Mouse (Mus musculus): Measurements from ENCODE around the gene Zbtb39. TPM values are rescaled to one million over a fixed set of nuclear protein-coding genes. Genes with fewer than 3 reads are reported as not detected.

Zbtb39 gene
- polyA plus RNA-seq, 1 experiment from 2014 or later: 7.4 TPM

- H3K27me3 ChIP-seq (ENCODE audit: control insufficient read depth, insufficient read depth, low read length): no peaks in the 10 kb centered on the region
- peak; percentile 62 for DNase-seq (ENCODE audit: low spot score)
- WGBS: 50% methylated on average over 13 of the region's 13 CpGs
- no peak for ATAC-seq (replicated peaks; ENCODE audit: insufficient number of reproducible peaks, low FRiP score, low TSS enrichment, low read depth)
- peaks cover 20% of the 10 kb centered on the region for H3K36me3 ChIP-seq (replicated peaks; ENCODE audit: control insufficient read depth, insufficient read depth, low read depth, low read length)
- H3K4me3 ChIP-seq (ENCODE audit: low read depth, low read length): no peak overlapping the region
- no peak overlapping the region for H3K27ac ChIP-seq (replicated peaks; ENCODE audit: low read depth, low read length)
- H3K9me3 ChIP-seq (replicated peaks; ENCODE audit: control insufficient read depth, low read length): no peaks in the 10 kb centered on the region
- H3K9ac ChIP-seq (replicated peaks; ENCODE audit: low read length): no peak overlapping the region
- no peaks in the 10 kb centered on the region for H3K4me1 ChIP-seq (ENCODE audit: control insufficient read depth, insufficient read depth, low read length)
- H3K4me2 ChIP-seq (ENCODE audit: low read depth, low read length): no peak overlapping the region
These were observed 1.0 kb upstream of the Zbtb39 start for GRCm38 (mm10) chr10:127738151-127738882.

- peak overlapping the region; percentile 59 for H3K27ac ChIP-seq (replicated peaks; ENCODE audit: low read depth, low read length)
- H3K27me3 ChIP-seq (ENCODE audit: control insufficient read depth, insufficient read depth, low read length): no peaks in the 10 kb centered on the region
- peaks cover 32% of the 10 kb centered on the region for H3K36me3 ChIP-seq (replicated peaks; ENCODE audit: control insufficient read depth, insufficient read depth, low read depth, low read length)
- under 1% methylated on average over 29 of the region's 55 CpGs for WGBS
- peak overlapping the region; percentile 99 for H3K4me3 ChIP-seq (ENCODE audit: low read depth, low read length)
- ATAC-seq (replicated peaks; ENCODE audit: insufficient number of reproducible peaks, low FRiP score, low TSS enrichment, low read depth) (peak; percentile 60), DNase-seq (ENCODE audit: low spot score) (peak; percentile 45)
- no peaks in the 10 kb centered on the region for H3K9me3 ChIP-seq (replicated peaks; ENCODE audit: control insufficient read depth, low read length)
- peak overlapping the region; percentile 77 for H3K4me2 ChIP-seq (ENCODE audit: low read depth, low read length)
- H3K4me1 ChIP-seq (ENCODE audit: control insufficient read depth, insufficient read depth, low read length): no peaks in the 10 kb centered on the region
- H3K9ac ChIP-seq (replicated peaks; ENCODE audit: low read length): peak overlapping the region; percentile 98
These were observed 373 bp downstream of the Zbtb39 start for GRCm38 (mm10) chr10:127739661-127740161.

- Histone ChIP-seq H3K4me1 (ENCODE audit: control insufficient read depth, insufficient read depth, low read length) (no peaks in the 10 kb centered on the region), H3K27ac (replicated peaks; ENCODE audit: low read depth, low read length) (no peak overlapping the region), H3K4me3 (ENCODE audit: low read depth, low read length) (no peak overlapping the region), H3K4me2 (ENCODE audit: low read depth, low read length) (no peak overlapping the region), H3K36me3 (replicated peaks; ENCODE audit: control insufficient read depth, insufficient read depth, low read depth, low read length) (peaks cover 41% of the 10 kb centered on the region), H3K9ac (replicated peaks; ENCODE audit: low read length) (no peak overlapping the region), H3K9me3 (replicated peaks; ENCODE audit: control insufficient read depth, low read length) (no peaks in the 10 kb centered on the region), H3K27me3 (ENCODE audit: control insufficient read depth, insufficient read depth, low read length) (no peaks in the 10 kb centered on the region)
- peak; percentile 52 for DNase-seq (ENCODE audit: low spot score)
- 0 out of 2 replicates have a peak, but pooled peaks have one; percentile 17 for ATAC-seq (replicated peaks; ENCODE audit: insufficient number of reproducible peaks, low FRiP score, low TSS enrichment, low read depth)
- 68% methylated on average over 5 of the region's 5 CpGs for WGBS
These were observed 5.3 kb downstream of the Zbtb39 start for GRCm38 (mm10) chr10:127744661-127745060.

GRCm38 (mm10) chr10:127745886-127746285 is 6.5 kb downstream of the Zbtb39 start:
- no peak for ATAC-seq (replicated peaks; ENCODE audit: insufficient number of reproducible peaks, low FRiP score, low TSS enrichment, low read depth)
- Histone ChIP-seq H3K4me3 (ENCODE audit: low read depth, low read length) (no peak overlapping the region), H3K4me2 (ENCODE audit: low read depth, low read length) (no peak overlapping the region), H3K9ac (replicated peaks; ENCODE audit: low read length) (no peak overlapping the region), H3K36me3 (replicated peaks; ENCODE audit: control insufficient read depth, insufficient read depth, low read depth, low read length) (peaks cover 41% of the 10 kb centered on the region), H3K27ac (replicated peaks; ENCODE audit: low read depth, low read length) (no peak overlapping the region), H3K27me3 (ENCODE audit: control insufficient read depth, insufficient read depth, low read length) (no peaks in the 10 kb centered on the region), H3K9me3 (replicated peaks; ENCODE audit: control insufficient read depth, low read length) (no peaks in the 10 kb centered on the region), H3K4me1 (ENCODE audit: control insufficient read depth, insufficient read depth, low read length) (no peaks in the 10 kb centered on the region)
- 82% methylated on average over 5 of the region's 5 CpGs for WGBS
- DNase-seq (ENCODE audit: low spot score): no peak

- Histone ChIP-seq H3K4me3 (ENCODE audit: low read depth, low read length) (no peak overlapping the region), H3K36me3 (replicated peaks; ENCODE audit: control insufficient read depth, insufficient read depth, low read depth, low read length) (peaks cover 32% of the 10 kb centered on the region)
- 93% methylated on average over 8 of the region's 8 CpGs for WGBS
These were observed 7.9 kb downstream of the Zbtb39 start for GRCm38 (mm10) chr10:127747254-127747653.

GRCm38 (mm10) chr10:127748847-127749612 is 9.7 kb downstream of the Zbtb39 start:
- no peak overlapping the region for H3K4me3 ChIP-seq (ENCODE audit: low read depth, low read length)
- ATAC-seq (replicated peaks; ENCODE audit: insufficient number of reproducible peaks, low FRiP score, low TSS enrichment, low read depth) (no peak), DNase-seq (ENCODE audit: low spot score) (no peak)
- WGBS: 12% methylated on average over 7 of the region's 8 CpGs
- H3K4me1 ChIP-seq (ENCODE audit: control insufficient read depth, insufficient read depth, low read length): no peaks in the 10 kb centered on the region
- no peaks in the 10 kb centered on the region for H3K9me3 ChIP-seq (replicated peaks; ENCODE audit: control insufficient read depth, low read length)
- no peak overlapping the region for H3K9ac ChIP-seq (replicated peaks; ENCODE audit: low read length)
- no peaks in the 10 kb centered on the region for H3K27me3 ChIP-seq (ENCODE audit: control insufficient read depth, insufficient read depth, low read length)
- H3K27ac ChIP-seq (replicated peaks; ENCODE audit: low read depth, low read length): no peak overlapping the region
- H3K4me2 ChIP-seq (ENCODE audit: low read depth, low read length): no peak overlapping the region
- peaks cover 15% of the 10 kb centered on the region for H3K36me3 ChIP-seq (replicated peaks; ENCODE audit: control insufficient read depth, insufficient read depth, low read depth, low read length)

More at GRCm38 (mm10) chr10:127747254-127747653, 7.9 kb downstream of the Zbtb39 start:
- no peaks in the 10 kb centered on the region for H3K4me1 ChIP-seq (ENCODE audit: control insufficient read depth, insufficient read depth, low read length)
- no peak overlapping the region for H3K9ac ChIP-seq (replicated peaks; ENCODE audit: low read length)
- H3K27me3 ChIP-seq (ENCODE audit: control insufficient read depth, insufficient read depth, low read length): no peaks in the 10 kb centered on the region
- no peaks in the 10 kb centered on the region for H3K9me3 ChIP-seq (replicated peaks; ENCODE audit: control insufficient read depth, low read length)
- no peak overlapping the region for H3K4me2 ChIP-seq (ENCODE audit: low read depth, low read length)
- no peak overlapping the region for H3K27ac ChIP-seq (replicated peaks; ENCODE audit: low read depth, low read length)
- DNase-seq (ENCODE audit: low spot score): no peak
- ATAC-seq (replicated peaks; ENCODE audit: insufficient number of reproducible peaks, low FRiP score, low TSS enrichment, low read depth): no peak

- Histone ChIP-seq H3K36me3 (replicated peaks; ENCODE audit: control insufficient read depth, insufficient read depth, low read depth, low read length) (peaks cover 9% of the 10 kb centered on the region), H3K4me3 (ENCODE audit: low read depth, low read length) (no peak overlapping the region), H3K27ac (replicated peaks; ENCODE audit: low read depth, low read length) (no peak overlapping the region), H3K4me1 (ENCODE audit: control insufficient read depth, insufficient read depth, low read length) (no peaks in the 10 kb centered on the region), H3K4me2 (ENCODE audit: low read depth, low read length) (peak overlapping the region; percentile 6; the same call in 1 of the 2 replicates), H3K9me3 (replicated peaks; ENCODE audit: control insufficient read depth, low read length) (no peaks in the 10 kb centered on the region), H3K9ac (replicated peaks; ENCODE audit: low read length) (no peak overlapping the region; the same call in 1 of the 2 replicates), H3K27me3 (ENCODE audit: control insufficient read depth, insufficient read depth, low read length) (no peaks in the 10 kb centered on the region)
- WGBS: 54% methylated on average over 24 of the region's 24 CpGs
- ATAC-seq (replicated peaks; ENCODE audit: insufficient number of reproducible peaks, low FRiP score, low TSS enrichment, low read depth): no peak
- no peak for DNase-seq (ENCODE audit: low spot score)
These were observed 10.9 kb downstream of the Zbtb39 start for GRCm38 (mm10) chr10:127750136-127750777.
